Mouse (Mus musculus): Measurements from ENCODE around the gene Fam162a.
"Not testable (repeated sequence)": the region's sequence is repeated elsewhere in the genome, so short reads cannot be mapped to it uniquely, and the experiment has no call there.

The Fam162a gene

GRCm38 (mm10) chr16:36057933-36058475, 13.4 kb downstream of the Fam162a start:
- DNase-seq (ENCODE audit: low spot score) = no peak

- no peak for DNase-seq (ENCODE audit: low spot score)
These were observed 15.0 kb downstream of the Fam162a start for GRCm38 (mm10) chr16:36056416-36056815.

GRCm38 (mm10) chr16:36054920-36055319, 16.5 kb downstream of the Fam162a start:
- DNase-seq (ENCODE audit: low spot score) = no peak

GRCm38 (mm10) chr16:36053524-36054275, 17.7 kb downstream of the Fam162a start:
- DNase-seq (ENCODE audit: low spot score) = no peak

GRCm38 (mm10) chr16:36051491-36051890, 19.9 kb downstream of the Fam162a start:
- DNase-seq (ENCODE audit: low spot score) = no peak

- no peak for DNase-seq (ENCODE audit: low spot score)
These were observed 23.9 kb downstream of the Fam162a start for GRCm38 (mm10) chr16:36047538-36047937.

- no peak for DNase-seq (ENCODE audit: low spot score)
These were observed 27.4 kb downstream of the Fam162a start for GRCm38 (mm10) chr16:36043964-36044363.

GRCm38 (mm10) chr16:36043073-36043472, 28.3 kb downstream of the Fam162a start:
- no peak for DNase-seq (ENCODE audit: low spot score)

GRCm38 (mm10) chr16:36041625-36042020, 29.8 kb downstream of the Fam162a start:
- no peak for DNase-seq (ENCODE audit: low spot score)

- DNase-seq (ENCODE audit: low spot score) = peak; percentile 94
These were observed 30.5 kb downstream of the Fam162a start, which contains the start of gene Wdr5b for GRCm38 (mm10) chr16:36040640-36041624. TSS of gene Wdr5b (plus strand) at chr16:36041190.

- DNase-seq (ENCODE audit: low spot score) = not testable (repeated sequence)
These were observed 43.3 kb downstream of the Fam162a start for GRCm38 (mm10) chr16:36028120-36028519.

- no peak for DNase-seq (ENCODE audit: low spot score)
These were observed 55.1 kb downstream of the Fam162a start for GRCm38 (mm10) chr16:36016335-36016734.

- DNase-seq (ENCODE audit: low spot score) = no peak
These were observed 63.0 kb downstream of the Fam162a start for GRCm38 (mm10) chr16:36008396-36008795.

- DNase-seq (ENCODE audit: low spot score) = not testable (repeated sequence)
These were observed 72.5 kb downstream of the Fam162a start for GRCm38 (mm10) chr16:35998852-35999251.
